Mouse (Mus musculus): ENCODE data around the gene Adam12.
"Not testable (repeated sequence)": the region's sequence is repeated elsewhere in the genome, so short reads cannot be mapped to it uniquely, and the experiment has no call there.

- not testable (repeated sequence) for TF ChIP-seq CTCF (conservative IDR thresholded peaks at IDR 0.05; ENCODE audit: insufficient read depth, insufficient read length, low read depth, low read length); POLR2A (IDR thresholded peaks at IDR 0.05; ENCODE audit: low read depth, low read length)
These were observed 347.1 kb downstream of the Adam12 start for GRCm38 (mm10) chr7:133884759-133885431.
